Mouse (Mus musculus): ENCODE measurements around the gene Rbm34.
A peak's percentile ranks its signal among the peaks of the same experiment; 100 is the strongest.

Rbm34 gene

DNA sequence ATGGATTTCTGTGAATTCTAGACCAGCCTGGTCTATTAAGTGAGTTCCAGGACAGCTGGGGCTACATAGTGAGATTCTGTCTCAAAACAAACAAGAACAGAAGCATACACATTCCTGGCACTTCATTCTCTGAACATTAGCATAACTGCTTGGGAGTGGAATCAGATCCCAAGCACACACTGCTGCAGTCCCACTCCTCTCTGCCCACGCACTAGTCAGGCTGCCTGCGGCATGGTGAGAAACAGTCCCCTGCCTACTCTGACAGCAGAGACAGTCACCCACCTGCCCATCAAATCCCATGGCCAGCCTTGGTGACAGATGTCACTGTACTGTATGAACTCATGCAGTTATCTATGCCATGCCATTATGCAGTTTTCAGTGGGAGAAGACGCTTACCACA is 9.4 kb downstream of the Rbm34 start:
- DNase-seq (ENCODE audit: low read depth, low spot score): no peak

DNA sequence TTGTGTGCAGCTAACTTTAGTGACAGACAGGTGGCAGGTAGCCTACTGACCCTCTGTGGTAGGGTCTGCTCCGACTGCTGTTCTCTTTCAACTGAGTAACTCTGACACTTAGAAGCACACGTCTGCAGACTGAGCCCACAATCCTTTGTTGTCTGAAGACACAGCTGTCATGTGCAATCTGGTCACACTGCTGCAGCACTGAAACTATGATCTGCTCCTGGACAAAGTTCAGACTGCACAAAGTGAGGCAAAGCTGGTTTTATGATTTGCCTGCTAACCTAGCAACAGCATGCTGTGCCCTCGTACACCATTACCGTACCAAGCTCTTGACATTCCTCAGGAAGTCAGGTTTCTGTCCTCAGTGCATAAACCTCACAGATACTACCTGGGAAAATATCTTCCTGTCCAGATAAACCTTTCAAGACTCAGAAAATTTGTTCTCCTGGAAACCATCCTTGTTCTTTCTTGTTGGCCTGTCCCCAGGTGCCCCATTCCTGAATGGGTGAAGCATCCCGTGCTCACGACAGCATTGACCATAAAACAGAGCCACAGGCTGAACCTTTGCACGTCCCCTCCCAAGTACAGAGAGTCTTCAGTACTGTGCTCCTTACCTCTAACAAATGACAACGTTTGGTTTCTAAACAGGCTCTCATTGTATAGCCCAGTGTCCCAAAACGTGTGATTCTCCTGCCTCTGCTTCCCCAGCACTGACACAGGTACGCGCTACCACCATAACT is 18.8 kb downstream of the Rbm34 start:
- DNase-seq (ENCODE audit: low read depth, low spot score): no peak

DNA sequence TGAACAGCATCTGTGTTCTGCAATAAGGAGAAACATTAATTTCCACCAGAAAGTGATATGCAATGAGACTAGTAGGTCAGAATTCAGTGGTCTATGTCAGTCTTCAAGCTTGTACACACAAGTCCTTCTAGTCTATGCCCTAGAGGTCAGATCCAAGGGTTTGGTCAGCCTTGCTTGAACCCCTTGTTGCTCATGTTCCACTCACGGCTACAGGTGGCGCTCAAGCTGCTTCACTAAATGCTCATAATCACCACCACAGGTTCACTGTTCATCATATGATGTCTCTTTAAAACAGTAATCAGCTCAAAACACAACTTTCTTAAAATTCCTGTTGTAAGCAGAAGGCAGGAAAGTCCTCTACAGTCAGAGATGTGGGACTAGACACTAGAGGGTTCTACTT is 21.3 kb downstream of the Rbm34 start:
- no peak for DNase-seq (ENCODE audit: low read depth, low spot score)

DNA sequence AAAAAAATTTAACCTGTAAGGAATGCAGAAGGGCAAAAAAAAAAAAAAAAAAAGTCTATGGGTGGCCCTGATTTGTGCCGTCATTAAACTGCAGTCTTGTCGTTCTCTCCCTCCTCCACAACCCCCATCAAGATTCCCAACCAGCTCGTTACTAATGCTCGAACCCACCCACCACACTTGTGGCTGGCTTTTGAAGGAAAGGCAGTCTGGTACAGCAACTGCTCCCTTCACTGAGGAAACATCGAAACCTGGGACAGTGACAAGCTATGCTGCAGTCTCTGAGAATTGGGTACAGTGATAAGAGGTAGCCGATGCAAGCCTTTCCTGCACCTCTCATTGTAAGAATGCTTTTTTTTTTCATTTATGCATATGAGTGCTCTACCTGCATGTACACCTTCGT is 24.4 kb downstream of the Rbm34 start:
- DNase-seq (ENCODE audit: low read depth, low spot score): no peak

DNA sequence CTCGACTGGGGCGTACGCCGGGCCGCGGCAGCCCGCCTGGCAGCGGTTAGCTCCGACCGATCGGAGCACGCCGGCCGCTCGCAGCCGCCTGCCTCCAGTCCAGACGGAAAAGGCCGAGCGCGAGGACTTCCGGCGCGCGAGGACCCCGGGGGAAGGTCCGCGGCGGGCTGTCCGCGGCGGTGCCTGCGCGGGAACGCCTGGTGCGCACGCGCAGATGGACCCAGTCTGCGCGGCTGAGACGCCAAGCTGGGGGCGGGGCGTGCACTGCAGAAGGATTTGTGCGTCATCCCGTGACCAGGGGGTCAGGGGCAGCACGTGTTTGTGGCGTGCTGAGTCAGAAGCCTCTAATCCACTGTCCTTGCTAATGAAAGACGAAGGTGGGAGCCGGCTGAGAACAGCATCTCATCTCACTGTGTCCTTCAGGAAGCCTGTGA is 25.1 kb downstream of the Rbm34 start, which contains the start of gene Tomm20:
Tomm20 (minus strand) TSS at position 115 of the 434 bp plus-strand sequence.
- peak; percentile 97 for DNase-seq (ENCODE audit: low read depth, low spot score)

DNA sequence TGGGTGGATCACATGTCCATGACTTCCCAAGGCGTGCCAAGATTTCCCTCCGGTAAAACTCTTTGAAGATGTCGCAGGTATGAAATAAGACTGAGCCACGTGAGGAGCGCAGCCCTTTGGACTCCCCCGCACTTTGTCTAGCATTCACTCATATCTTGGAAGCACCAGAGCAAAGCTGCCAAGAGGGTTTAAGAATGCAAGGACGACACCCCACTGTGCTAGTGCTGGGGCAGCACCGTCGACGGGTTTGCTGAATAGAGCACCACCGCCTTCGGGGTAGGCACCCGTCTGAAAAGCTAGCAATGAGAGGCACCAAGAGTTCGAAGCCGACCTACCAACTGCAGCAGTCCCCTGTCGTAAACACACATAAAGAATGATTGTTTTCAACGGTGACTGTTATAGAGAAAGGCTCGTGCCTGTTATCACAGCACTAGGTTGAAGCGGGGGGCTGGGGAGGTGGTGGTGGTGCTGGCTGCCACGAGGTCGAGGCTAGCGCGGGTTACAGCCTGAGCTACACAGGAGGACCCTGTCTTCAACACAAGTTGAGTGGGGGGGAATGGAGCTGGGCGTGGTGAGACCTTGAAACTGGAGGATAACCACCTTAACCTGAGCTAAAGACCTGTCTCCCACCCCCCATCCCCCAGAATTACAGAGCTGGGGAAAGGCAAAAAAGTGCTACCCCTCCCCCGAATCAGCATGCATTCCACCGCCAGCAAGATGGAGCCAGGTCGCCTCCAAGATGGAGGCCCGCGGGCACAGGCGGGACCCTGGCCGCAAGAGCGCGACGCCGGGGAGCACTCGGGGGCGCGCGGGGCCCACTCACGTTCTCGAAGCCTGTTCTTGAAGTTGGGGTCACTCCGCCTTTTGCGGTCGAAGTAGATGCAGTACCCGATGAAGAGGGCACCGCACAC is 25.8 kb downstream of the Rbm34 start:
- DNase-seq (ENCODE audit: low read depth, low spot score): no peak

DNA sequence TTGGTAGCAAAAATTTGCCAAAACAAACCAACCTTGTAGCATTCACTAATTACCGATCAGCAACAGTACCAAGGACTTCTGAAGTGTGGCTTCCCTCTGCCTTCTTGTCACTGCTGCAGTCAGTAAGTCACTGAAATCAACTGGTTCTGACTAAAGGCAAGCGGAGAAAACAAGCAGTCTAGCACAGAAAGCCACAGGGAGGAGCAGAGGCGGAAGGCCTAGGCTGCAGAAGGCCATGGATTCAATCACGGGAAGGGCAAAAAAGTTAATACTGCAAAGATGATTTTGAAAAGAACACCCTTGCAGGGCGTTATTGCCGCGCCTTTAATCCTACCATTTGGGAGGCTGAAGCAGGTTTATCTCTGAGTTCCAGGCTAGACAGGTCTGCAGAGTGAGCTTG is 27.3 kb downstream of the Rbm34 start:
- DNase-seq (ENCODE audit: low read depth, low spot score): no peak

DNA sequence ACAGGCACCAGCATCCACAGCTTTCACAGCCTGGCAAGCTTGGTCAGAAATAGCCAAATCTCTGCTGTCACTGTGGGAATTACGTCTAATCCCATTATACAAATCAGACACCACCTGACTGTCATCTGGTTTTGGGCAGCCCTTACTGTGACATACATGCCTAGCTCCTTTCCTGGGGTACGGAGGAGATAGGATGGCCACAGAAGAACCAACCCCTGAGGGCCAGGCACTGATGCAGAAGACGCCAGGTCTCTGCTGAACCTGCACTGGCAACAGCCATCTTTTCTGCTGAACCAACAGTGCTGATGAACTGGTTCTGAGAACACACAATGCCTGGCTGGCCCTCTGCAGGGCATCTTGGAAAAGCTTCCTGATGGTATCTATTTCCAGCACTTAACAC is 33.5 kb downstream of the Rbm34 start:
- DNase-seq (ENCODE audit: low read depth, low spot score): no peak

DNA sequence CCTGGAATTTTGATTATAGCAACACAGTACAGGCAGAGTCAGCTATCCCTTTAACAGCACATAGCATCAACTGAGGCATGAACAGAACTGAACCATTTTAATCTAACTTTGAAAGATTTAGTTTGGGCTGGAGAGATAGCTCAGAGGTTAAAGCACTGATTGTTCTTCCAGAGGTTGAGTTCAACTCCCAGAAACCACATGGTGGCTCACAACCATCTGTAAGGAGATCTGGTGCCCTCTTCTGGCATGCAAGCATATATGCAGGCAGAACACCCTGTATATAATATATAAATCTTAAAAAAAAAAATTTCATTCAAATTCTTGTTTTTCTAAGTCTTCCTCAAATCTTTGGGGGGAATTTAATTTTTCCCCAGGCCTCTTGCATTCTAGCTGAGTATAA is 34.9 kb downstream of the Rbm34 start:
- no peak for DNase-seq (ENCODE audit: low read depth, low spot score)

DNA sequence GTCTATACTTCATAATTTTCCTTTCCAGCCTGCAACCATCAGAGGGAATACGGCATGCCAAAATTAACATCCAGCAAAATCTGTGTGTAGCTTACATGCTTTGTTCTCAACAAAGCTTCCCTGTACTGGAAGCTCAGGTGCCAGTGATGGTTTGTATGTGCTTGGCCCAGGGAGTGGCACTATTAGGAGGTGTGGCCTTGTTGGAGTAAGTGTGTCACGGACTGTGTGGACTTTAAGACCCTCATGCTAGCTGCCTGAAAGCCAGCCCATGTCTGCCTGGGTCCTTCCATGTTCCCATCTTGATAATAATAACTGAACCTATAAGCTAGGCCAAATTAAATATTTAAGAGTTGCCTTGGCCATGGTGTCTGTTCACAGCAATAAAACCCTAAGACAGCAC is 35.5 kb downstream of the Rbm34 start:
- DNase-seq (ENCODE audit: low read depth, low spot score): no peak

DNA sequence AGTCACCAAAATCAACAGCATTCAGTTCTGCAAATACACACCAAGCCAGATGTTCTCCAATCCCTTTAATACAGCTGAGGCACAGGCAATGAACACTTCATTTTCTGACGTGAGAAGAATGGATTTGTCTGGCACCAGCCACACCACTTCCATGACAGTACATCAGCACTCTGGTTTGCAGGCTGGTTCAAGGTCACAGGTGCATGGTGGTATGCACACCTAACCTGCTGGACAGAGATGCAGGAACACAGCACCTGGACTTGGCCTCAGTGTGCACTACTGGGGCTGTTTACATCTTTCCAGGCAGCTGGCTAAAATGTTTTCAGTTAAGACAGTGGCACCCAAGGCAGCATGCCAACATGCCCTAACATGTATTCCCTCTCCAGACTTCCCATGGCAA is 38.2 kb downstream of the Rbm34 start:
- no peak for DNase-seq (ENCODE audit: low read depth, low spot score)

DNA sequence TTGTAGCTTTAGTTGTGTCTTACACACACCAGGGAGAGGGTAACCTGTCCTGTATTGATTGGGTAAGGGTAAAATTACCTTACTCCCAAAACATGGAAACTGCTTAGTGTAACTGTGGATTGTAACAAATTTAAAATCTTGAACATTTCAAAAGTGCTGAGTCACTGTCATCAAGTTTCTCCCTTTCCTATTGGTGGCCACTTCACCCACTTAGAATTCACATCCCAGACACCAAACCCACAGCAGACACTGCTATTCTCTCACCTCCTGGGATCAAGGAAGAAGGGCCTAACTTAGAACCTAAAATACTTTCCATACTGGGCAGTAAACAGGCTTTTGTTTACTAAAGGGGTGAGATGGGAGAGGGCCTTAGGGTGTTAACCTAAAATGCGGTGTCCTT is 38.6 kb downstream of the Rbm34 start:
- no peak for DNase-seq (ENCODE audit: low read depth, low spot score)

DNA sequence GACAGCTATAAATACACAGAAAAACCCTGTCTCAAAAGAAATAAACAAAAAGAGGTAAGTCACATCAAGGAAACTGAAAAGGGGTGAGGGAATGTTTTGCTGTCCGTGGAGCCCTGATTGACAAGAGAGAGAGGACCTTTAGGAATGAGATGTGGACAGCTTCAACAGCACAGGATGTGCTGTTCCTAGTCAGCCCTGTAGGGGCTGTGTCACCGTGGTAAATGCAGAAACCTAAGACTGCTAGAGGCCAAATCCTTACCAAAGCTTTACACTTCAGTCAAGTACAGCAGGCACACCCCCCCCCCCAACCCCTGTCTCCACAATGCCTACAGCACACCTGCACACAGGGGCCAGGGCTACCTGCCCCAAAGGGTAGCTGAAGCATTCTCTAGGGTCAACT is 39.2 kb downstream of the Rbm34 start:
- DNase-seq (ENCODE audit: low read depth, low spot score): no peak

DNA sequence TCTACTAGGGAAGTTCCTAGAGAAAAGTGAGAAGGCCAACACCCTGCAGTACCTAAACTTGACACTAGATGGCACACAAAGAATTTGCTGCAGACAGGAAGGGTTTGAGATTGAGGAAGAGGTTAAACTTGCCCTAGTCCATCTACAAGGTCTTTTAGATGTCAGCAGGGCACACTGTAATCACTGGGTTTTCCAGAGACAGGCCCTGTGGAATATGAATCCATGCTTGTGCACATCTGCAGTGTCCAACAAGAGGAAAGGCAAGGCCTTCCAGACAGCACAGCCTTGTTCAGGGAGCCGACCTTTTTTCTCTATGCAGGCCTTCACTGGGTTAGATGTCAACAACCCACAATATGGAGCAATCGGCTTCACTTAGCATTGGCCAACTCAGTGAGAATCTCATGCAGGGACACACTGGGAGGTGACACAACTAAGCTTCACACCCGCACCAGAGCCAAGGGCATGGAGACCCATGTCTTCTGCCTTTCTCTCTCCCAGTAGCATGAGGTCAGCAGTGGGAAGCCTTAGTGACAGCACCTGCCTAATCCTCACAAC is 41.2 kb downstream of the Rbm34 start:
- DNase-seq (ENCODE audit: low read depth, low spot score): peak; percentile 63

DNA sequence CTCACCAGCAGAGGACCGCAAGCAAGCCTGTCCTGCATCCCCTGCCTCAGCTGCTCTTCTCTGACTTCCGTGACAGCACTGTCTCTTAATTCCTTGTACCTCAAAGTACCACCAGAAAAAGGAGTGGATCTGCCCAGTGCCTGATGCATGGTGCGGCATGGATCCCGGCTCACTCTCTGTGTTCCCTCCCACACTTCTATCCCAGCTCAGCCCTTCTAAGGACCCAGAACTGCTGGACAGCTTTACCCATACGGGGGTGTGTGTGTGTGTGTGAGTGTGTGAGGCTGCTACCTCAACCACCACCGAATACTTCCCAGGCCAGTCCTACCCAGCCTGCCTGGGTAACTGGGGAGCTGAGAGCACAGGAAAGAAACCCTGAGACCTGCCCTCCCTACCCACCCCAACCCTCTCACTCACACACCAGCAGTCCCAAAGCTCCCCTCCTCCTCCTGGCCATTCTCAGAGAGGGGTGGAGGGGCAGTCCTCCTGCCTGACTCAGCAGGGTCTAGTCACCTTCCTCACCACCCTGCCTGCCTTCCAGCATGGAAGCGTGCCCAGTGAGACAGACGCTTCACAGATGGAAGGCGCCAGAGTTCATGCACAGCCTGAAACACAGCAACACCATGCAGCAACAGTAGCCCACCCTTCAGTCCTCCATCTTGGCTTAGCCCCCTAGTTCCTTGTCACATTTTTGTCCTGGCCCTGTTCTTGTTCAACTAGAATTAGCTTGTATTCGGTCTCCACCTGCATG is 41.9 kb downstream of the Rbm34 start:
- DNase-seq (ENCODE audit: low read depth, low spot score): no peak

DNA sequence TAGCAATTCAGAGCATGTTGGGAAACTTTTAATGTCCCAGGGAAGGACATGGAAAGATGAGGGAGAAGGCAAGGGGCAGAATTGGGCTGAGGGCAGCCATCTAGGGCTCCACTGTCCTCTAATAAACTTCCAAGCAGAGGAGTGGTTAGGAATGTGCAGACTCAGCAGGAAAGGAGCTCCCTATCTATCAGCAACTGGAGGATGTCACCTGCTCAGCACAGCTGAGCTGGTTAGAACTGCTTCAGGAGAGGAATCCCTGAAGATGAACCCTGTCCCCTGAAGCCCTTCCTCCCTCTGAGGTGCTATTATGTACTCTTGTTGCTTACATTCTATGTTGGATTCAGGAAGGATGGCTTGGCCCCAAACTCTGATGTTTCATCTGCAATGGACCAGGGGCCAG is 42.8 kb downstream of the Rbm34 start:
- DNase-seq (ENCODE audit: low read depth, low spot score): no peak

DNA sequence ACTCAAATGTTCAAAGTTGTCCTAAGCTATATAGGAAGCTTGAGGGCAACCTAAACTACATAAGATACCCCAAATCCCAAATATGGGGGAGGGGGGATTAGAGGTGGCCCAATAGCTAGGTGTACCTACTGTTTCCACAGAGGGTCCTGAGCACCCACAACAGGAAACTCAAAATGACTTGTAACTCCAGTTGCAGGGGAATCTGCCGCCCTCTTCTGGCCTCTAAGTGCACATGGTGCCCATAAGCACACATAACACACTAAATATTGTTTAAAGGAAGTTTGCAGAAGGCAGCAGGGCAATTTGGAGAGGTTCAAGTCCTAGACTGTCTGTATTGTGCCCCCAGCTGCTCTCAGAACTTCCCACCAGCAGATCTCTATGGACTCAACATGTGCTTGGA is 43.8 kb downstream of the Rbm34 start:
- no peak for DNase-seq (ENCODE audit: low read depth, low spot score)

DNA sequence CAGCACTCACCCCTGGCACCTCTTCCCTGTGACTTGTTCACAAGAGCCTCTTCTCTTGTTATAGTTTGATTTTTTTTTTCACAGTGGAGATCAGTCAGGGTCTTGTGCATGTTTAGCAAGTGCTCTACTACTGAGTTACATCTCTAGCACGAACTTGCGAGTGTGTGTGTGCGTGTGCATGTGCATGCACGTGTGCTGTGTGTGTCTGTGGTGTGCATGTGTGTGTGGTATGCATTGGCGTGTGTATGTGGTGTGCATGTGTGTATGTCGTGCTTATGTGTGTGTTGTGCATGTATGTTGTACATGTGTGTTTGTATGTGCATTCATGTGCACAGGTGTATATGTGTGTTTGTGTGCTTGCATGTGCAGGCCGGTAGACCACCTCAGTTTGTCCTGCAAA is 47.9 kb downstream of the Rbm34 start:
- no peak for DNase-seq (ENCODE audit: low read depth, low spot score)

DNA sequence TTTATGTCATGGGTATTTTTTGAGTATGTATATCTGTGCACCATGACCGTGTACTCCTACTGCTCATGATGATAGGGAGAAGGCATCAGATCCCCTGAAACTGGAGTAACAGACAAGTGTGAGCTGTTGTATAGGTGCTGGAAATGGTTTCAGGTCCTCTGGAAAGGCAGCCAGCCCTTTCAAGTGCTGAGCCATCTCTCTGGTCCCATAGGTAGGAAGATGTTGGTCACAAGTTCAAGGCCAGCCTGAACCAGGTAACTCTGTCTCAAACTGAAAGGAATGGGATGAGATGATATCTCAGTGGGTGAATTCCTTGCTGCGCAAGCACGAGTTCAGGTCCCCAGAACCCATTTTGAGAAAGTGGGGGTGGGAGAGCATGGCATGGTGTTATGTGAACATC is 49.4 kb downstream of the Rbm34 start:
- DNase-seq (ENCODE audit: low read depth, low spot score): no peak

DNA sequence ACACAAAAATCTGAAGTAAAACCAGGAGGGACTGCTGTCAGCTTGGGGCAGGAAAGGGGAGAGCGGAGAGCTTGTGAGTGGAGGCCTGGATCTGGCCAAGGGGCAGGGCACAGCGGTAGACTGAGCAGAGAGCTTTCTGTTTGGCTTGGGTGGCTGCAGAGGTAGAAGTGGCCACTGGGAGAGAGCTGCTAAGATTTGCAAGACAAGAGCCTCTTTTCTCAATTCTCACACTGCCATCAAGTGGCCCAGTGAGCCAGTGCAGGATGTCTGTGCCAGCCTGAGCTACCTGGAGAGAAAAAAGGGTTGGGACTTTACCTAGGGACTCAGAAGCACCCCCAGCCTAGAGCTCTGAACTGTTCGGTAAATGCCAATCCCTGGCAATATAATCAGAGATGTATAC is 50.0 kb downstream of the Rbm34 start:
- DNase-seq (ENCODE audit: low read depth, low spot score): peak; percentile 68

DNA sequence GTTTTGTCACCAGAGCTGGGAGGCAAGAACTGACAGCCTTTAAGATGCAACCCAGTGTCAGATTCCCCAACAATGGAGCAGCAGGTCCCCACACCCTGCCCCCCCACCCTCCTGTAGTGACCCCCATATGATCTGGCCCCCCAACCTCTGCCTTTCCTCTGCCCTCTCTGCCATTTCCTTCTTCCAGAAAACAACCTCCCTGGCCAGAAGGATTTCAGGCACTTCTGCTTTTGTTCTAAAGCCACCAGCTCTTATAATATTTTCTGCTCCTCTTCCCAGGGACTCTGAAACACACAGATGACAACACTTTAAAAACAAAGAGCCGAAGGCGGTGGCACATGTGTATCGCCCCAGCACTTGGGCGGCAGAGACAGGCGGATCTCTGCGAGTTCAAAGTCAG is 50.5 kb downstream of the Rbm34 start:
- DNase-seq (ENCODE audit: low read depth, low spot score): no peak

DNA sequence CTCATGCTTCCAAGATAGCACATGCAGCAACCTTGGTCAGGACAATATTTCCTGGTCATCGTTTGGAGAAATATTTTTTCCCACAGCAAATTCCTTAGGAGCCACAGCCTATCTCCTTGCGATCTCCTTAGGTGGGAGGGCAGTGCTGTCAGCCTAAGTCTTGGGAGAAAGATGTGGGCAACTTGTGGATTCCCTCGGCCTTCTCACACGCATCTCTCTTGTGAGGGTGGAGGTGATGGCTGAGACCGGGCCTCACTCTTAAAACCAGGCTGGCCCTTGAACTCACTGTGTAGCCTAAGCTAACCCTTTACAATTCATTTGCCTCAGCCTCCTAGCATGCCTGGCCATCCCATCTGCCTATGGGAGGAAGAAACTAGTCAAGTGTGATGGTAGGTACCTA is 51.2 kb downstream of the Rbm34 start:
- DNase-seq (ENCODE audit: low read depth, low spot score): no peak
